Mouse (Mus musculus): ENCODE measurements around the gene Mon2. TPM values are rescaled to one million over a fixed set of nuclear protein-coding genes. Genes with fewer than 3 reads are reported as not detected.
"Not testable (repeated sequence)": the region's sequence is repeated elsewhere in the genome, so short reads cannot be mapped to it uniquely, and the experiment has no call there.

The Mon2 gene
- total RNA-seq, 2 experiments from 2014 or later, result 95.6 to 102 TPM

DNA sequence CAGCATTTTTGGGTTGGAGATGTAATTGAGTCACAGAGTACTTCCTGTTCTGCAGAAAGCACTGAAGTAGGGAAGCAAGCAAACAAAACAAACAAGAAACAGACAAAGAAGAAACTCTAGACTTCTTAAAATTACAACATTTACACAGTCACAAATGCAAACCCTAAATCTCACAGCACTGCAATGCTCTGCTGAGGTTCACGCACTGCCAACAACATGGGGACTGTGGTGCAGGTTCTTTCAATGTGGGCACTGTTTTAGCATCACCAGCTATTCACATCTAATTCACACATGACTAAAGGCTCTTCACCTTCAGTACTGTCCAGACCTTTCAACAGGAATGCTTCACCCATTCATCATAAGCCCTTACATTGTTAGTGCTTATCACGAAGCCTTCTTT lies 13.3 kb downstream of the Mon2 start:
- DNase-seq (ENCODE audit: low spot score in 2 of 2), result no peak

DNA sequence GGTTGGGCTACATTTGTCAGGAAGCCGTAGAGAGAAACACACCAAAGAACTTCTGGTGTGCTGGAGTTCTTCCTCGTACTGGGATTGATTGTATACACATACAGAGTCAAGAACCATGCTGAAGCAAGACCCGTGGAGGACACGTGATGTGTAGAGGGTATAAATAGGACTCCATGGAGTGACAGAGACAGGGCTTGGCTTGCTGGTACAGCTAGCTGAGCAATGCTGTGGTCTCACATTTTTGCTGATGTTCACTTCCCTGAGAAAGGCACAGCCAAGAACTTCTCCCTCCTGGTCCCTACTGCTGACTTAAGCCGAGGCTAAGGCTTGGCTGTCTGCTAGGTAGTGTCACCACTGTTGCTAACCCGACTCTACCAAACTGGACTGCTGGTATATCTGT lies 15.5 kb downstream of the Mon2 start:
- no peak for DNase-seq (ENCODE audit: low spot score in 2 of 2)

DNA sequence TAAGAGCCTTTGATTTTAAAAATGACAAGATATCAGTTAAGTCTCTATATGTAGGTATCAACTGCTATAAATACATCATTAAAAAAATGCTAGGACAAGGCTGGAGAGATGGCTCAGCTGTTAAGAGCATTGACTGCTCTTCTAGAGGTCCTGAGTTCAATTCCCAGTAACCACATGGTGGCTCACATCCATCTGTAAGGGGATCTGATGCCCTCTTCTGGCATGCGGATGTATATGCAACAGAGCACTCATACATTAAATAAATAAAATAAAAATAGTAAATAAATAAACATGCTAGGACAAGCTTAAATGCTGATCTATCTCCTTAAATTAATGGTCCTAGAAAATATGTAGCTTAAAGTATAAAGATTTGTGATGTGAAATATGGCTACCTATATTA lies 19.2 kb downstream of the Mon2 start:
- no peak for DNase-seq (ENCODE audit: low spot score in 2 of 2)

DNA sequence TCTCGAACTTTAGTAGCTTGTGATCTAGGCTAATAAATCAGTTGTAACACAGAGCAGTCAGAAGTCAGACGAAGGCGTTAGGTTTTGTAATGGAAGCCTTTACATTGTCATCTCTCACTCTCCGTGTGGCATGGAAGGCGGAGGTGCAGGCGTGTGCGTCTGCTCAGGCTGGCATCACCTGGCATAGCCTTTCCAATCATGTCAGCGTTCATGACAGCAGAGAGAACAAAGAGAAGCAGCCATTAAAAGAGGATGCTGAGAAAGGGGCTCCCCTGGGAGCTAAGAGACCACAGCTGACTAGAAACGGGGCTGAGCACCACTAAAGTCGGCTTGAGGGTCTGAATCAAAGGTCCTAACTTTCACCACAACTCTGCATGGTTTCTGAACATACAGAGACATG lies 19.8 kb downstream of the Mon2 start:
- no peak for DNase-seq (ENCODE audit: low spot score in 2 of 2)

DNA sequence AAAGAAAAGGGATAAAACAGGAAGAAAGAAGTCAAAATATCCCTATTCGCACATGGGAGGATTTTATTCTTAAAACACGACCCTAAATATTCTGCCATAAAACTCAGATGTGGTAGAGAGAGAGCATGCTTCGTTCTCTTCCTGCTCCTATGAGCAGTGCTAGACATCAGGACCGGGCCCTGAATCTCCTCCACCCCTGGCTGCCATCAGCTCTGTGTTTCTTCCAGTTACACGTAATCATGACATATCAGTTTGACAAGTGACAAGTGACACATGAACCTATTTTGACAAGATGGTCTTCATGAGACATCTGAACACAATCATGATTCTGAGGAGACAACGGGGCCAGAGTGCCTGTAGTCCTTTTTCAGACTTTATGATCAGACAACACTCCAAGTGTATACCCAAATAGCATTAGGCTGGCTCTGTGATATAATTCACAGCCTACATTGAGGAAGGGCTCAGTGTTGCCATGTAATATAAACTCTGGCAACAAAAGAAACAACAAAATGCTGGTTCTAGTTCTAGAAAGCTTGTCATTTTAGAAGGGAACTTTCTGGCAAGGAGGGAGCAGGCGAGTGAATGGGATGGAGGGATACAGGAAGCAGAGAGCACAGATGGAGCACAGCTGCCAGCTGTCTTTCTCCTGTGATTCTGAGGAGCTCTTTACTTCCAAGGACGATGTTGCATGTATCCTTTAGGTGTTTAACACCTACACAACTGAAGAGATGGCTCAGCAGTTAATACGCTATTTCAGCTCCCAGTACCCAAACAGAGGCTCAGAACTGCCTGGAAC lies 20.9 kb downstream of the Mon2 start:
- no peak for DNase-seq (ENCODE audit: low spot score in 2 of 2)

DNA sequence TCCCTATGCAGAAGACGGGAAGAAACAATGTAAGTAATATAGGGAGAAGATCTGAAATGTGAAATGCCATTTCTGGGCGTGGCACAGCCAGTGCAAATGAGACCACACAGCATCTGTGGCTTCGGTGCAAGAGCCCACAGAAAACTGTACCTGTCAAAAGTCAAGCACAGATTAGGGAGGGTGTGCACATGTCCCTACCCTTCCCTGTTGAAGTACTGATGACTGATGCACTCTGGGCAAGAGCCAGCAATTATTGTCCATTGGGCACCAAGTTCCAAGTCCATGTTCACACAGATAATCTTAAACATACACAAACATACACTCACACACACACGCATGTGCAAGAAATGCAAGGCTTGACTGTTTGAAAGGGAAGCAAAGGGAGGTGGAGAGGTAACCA lies 22.7 kb downstream of the Mon2 start:
- DNase-seq (ENCODE audit: low spot score in 2 of 2), result no peak

DNA sequence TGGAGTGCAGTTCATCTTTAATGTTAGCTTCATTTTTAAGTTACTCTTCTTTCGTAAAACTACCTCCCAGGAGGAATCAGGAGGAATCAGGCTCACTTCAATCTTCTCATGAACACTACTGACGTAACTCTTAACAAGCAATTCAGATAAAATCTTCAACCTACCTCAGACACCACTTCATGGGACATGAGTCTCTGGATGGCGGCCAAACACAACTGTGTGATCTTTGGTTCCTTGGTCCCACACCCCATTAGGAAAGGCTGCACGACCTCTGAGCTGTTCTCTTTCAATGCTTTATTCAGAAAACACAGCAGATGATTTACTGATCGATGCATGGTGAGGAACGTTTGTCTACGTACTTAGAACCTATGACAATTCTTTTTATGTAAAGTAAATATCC lies 24.3 kb downstream of the Mon2 start:
- no peak for DNase-seq (ENCODE audit: low spot score in 2 of 2)

DNA sequence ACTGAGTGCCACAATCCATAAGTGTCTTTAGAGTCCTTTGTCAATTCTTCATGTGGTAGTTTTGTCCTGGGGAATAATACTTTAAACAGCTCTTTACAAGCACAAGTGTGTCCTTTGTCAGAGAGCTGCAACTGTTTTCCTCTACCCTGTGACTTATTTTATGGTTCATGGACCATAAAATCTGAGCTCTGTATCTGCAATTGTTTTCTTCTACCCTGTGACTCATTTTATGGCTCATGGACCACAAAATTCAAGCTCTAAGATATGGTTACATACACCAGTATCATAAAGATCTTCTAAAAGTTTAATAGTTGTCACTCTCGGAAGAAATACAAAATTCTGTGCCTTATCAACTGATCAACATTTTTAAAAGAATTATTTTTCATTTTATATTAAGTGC lies 27.6 kb downstream of the Mon2 start:
- DNase-seq (ENCODE audit: low spot score in 2 of 2), result no peak

DNA sequence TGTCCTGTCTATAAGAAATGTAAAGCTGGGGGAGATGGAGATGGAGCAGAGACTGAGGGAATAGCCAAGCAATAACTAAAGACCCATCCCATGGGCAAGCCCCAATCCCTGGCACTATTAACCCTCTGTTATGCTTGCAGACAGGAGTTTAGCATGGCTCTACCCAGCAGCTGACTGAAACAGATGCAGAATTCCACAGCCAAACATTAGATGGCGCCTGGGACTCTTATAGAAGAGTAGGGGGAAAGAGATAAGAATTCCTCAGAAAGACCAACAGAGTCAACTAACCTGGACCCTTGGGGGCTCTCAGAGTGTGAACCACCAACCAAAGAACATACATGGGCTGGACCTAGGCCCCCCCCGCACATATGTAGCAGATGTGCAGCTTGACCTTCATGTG lies 36.4 kb downstream of the Mon2 start:
- no peak for DNase-seq (ENCODE audit: low spot score in 2 of 2)

DNA sequence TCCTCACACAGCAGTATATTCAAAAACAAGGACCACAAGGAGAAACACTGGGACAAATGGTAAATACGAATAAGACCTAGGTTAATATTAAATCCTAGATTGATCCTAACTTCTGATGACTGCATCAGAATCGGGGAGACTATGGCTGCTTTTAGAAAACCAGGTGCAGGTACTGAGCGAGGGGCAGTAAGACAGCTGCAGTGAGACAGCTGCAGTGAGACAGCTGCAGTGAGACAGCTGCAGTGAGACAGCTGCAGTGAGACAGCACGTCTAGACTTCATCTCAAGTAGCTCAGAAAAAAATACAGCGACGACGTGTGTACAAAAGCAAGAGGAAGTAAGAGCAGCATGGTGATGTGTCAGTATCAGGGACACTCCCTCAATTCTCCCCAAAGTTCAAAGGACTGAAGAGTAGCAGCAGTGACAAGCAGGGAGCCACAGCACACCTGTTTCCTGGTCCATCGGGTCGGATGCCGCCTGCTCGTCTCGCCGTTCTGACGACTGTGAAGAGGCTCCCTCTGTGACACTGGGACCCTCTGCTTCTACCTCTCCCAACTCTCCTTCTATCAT lies 44.1 kb downstream of the Mon2 start:
- DNase-seq (ENCODE audit: low spot score in 2 of 2), result no peak

DNA sequence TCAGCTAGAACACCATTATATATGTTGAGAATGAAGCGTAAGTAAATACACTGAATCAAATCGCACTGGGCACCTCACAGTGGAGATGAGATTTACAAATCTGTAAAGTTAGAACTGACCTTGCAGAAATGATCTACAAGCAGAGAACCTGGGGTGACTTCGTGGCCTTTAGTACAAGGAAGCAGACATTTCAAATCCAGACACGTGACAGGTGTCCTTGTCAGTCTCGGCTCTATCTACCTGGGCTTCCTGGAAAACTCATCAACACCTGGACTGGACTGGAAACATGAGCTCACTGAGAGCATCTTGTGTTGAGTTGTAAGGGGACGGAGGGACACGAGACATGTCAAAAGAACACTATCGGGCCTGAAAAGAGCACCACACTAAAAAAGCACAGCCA lies 44.9 kb downstream of the Mon2 start:
- DNase-seq (ENCODE audit: low spot score in 2 of 2), result no peak

DNA sequence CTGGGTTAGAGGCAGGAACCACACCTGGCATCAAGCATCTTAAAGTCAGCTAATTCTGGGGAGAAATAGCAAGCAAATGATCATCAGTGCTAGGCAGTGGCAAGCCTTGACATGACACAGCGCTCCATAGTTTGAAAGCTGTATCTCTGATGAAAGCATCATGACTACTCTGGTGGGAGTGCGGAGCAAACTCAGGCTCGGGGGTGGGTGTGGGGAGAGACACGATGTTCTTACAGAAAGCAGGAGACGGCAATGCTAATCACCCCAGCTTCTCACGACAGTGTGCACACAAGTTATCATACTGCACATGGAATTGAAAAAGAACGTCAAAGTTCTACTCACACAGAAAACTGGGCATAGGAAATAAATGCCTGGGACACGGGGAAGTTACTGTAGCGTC lies 45.7 kb downstream of the Mon2 start:
- DNase-seq (ENCODE audit: low spot score in 2 of 2), result no peak

DNA sequence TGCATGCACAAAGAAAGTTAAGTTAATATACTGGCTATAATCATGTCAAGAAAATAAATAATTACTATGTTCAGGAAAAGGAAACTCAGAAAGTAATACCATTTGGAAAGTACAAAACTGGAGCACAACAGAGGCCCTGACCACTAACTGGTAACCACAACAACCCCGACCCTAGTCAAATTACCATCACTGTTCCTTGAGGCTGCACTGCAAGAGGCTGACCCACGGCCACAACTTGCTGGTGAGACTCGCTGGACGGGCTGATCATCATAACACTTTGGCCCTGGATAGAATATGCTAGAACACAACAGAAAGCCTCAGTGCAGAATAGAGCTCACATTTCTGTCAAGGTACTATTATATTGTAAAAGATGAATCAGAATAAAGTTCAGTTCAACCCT lies 47.4 kb downstream of the Mon2 start:
- DNase-seq (ENCODE audit: low spot score in 2 of 2), result no peak

DNA sequence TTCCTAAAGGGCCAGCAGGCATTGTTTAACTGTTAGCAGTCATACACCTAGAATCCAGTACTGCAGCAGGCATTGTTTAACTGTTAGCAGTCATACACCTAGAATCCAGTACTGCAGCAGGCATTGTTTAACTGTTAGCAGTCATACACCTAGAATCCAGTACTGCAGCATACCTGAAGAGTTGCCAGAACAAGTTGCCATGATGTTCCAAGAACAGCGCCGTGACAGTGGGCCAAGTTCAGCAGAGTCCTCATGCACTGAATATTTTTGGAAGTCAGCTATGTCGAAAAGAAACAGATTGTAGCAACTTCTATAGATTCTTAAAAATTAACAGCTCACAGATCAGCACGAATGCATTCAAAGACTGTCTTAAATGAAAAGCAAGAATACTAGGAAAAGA lies 49.6 kb downstream of the Mon2 start:
- DNase-seq (ENCODE audit: low spot score in 2 of 2), result not testable (repeated sequence)

DNA sequence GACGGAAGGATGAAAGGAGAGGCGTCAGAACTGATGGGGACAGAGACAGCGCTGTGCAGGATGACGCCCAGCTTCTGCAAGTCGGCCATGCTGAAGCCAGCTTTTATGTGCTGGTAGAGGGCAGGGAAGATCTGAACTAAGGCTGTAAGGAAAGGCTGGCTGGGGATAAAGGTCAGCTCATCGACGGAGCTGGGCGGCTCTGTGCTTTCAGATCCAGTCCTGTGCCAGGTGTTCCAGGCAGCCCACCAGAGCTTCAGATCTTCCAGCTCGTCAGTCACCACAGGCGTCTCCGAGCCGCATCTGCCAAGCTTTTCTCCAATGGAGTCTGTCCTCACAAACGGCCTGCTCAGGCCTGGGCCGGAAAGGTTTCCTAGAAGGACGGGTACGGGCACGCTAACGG lies 62.9 kb downstream of the Mon2 start:
- DNase-seq (ENCODE audit: low spot score in 2 of 2), result no peak

DNA sequence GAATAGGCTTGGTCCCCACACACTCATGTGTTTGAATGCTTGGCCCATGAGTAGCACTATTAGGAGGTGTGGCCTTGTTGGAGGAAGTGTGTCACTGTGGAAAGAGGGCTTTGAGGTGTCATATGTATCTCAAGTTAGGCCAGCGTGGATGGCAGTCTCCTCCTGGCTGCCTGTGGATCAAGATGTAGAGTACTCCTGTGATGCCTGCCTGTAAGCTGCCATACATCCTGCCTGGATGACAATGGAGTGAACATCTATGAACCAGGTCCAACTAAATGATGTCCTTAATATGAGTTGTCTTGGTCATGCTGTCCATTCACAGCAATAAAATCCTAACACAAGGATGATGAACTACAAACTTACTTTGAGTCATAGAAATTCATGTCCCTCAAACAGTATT lies 64.9 kb downstream of the Mon2 start:
- DNase-seq (ENCODE audit: low spot score in 2 of 2), result no peak

DNA sequence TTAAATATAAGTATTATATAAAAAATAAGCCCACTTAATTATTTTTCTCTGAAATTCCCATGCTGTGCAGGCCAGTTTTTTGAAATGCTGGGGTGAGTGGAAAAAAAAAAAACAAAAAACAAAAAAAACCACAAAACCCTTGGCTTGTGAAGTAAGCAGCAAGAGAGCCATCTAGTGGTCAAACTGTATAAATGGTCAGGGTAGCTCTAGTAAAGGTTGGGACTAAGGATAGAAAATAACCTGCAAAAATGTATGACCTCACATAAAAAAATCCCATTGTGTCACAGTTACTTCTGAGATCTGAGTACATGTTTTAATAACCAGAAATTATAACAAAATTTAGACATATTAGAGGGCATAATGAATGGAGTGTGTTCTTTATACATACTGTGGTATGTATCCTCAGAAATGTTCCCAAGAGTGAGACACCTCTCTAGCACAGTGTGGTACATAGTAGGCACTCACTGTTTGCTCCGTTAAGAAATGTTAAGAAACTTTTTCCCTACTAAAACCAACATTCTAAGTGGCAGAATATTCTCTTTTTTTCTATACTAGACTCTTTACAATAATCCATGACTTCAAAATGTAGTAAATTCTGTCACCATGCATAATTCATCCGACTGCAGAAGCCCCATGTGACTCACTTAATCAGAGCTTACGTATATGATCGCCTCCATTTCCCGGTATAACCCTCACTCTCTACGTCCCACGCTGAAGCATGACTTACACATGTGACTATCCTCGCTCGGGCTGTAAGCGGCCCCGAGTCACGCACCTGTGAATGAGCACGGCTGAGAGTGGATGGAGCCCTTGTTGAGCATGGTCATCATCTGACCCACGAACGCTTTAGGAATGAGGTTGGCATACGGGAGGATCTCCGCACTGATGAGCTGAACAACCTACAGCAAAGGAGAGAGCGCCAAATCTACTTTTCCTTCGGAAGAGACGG lies 70.8 kb downstream of the Mon2 start:
- peak in 1 of 2 experiments; percentile 58 for DNase-seq (ENCODE audit: low spot score in 2 of 2)

DNA sequence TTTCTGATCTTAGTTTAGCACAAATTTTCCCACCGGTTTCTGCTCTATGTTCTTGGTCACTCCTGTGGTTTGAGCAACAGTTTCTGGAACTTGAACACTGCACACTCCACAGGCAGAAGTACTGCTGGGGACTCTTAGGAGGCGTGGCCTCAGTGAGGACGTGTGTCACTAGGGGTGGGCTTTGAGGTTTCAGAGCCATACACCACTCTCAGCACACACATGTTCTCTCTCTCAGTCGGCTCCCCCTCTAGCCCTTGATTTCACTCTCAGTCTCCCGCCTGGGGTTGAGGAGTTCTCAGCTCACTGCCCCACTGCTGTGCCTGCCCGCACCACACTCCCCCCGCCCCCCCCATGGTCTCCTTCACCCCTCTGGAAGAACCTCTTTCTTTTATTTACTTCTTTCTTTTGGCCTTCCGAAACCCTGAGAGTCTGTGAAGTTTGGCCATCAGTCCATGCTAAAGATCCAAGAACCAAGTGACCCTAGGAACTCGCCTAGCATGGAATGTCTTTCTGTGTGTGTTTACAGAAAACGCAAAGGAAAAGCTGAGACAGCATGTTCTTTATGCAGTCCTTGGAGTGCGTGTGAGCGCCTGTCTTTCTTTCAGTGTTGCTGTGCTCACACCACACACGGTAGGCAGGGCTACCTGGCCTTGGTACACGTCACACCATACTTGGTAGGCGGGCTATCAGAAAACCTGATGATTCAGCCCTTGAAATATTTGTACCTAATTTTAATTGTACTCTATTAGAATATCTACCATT lies 71.6 kb downstream of the Mon2 start:
- DNase-seq (ENCODE audit: low spot score in 2 of 2), result no peak

DNA sequence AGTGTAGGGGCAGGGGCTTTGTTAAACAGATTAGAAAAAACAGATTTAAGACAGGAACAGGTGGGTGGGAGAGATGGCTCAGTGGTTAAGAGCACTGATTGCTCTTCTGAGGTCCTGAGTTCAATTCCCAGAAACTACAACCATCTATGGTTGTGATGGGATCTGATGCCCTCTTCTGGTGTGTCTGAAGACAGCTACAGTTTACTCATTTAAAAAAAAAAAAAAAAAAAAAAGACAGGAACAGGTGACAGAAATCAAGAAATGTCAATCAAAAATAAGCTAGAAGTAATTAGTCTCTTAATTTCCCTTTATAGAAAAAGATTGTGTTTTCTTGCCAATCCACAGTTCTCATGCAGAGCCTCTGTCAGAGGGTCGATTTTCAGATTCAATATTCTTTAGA lies 74.3 kb downstream of the Mon2 start:
- DNase-seq (ENCODE audit: low spot score in 2 of 2), result no peak

DNA sequence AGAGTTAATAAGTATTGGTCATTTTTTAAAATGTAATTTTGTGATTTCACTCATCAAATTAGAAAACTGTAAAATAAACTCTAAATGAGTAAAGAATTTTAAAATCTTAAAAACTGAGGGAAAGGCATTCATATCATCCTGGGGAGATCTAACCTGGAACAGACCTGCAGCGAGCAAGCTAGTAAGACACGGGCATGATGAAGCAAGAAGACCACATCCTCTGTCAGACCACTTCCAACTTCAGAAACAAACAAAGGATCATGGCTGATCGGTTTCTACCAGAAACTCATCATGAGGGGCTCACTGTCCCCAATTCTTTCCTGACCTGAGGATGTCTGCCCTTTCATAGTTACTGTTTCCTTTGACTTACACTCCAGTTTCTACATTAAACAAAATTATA lies 74.9 kb downstream of the Mon2 start:
- DNase-seq (ENCODE audit: low spot score in 2 of 2), result no peak

DNA sequence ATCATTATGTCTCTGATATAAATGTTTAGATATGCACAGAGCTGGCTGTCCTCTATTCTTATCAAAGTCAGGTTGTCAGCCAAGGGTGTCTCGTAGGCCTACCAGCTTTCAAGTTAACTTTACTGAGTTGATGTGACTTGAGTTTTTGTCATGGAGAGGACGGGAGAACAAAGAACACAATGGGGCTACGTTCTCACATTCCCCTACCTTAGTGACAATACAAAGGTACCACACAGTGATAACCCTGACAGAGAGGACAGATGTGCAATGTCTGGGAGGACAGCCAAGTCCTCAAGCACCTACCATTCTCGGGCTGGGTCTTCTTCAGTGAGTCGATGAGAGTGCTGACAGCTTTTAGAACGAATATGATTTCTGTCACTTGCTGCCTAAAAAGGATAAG lies 76.9 kb downstream of the Mon2 start:
- DNase-seq (ENCODE audit: low spot score in 2 of 2), result no peak
